Mouse (Mus musculus) limb, embryonic 11.5 days (tissue): ENCODE measurements at regions not wholly inside any gene's neighbourhood (a gene's known extent, or its start where the extent isn't known, plus 50 kb on each side); places are given as distances from the start of the nearest gene placed in this dataset.

Experiments used
- ATAC-seq: fragments of 200-750 bp; cut with Nextera tagmentation; 2 replicates; pipeline ENCODE4 v1.8.0; 2017; ENCODE audit warnings: low read depth; ENCODE audit not compliant: insufficient number of reproducible peaks, low FRiP score, low TSS enrichment
- DNase-seq: peaks from one replicate; pipeline ENCODE4 v3.0.0-alpha.2; 2015; ENCODE audit warnings: low spot score
- H3K27ac ChIP-seq: fragments of 300-500 bp; sonication (generic); replicated peaks from 2 replicates; pipeline ENCODE4 v1.5.1; 2014; ENCODE audit warnings: low read depth, mild to moderate bottlenecking, low read length
- H3K27me3 ChIP-seq: fragments of 300-500 bp; sonication (generic); 2 replicates; pipeline ENCODE4 v1.6.1; 2014; ENCODE audit warnings: mild to moderate bottlenecking, low read length, mixed read lengths; ENCODE audit not compliant: control insufficient read depth, insufficient read depth
- H3K36me3 ChIP-seq: fragments of 300-500 bp; sonication (generic); 2 replicates; pipeline ENCODE4 v1.6.1; 2014; ENCODE audit warnings: mild to moderate bottlenecking, low read length, moderate library complexity, mixed read lengths; ENCODE audit not compliant: control insufficient read depth, insufficient read depth
- H3K4me1 ChIP-seq: fragments of 300-500 bp; sonication (generic); 2 replicates; pipeline ENCODE4 v1.6.1; 2014; ENCODE audit warnings: low read length, mixed read lengths; ENCODE audit not compliant: control insufficient read depth, insufficient read depth
- H3K4me2 ChIP-seq: fragments of 300-500 bp; sonication (generic); 2 replicates; pipeline ENCODE4 v1.6.1; 2014; ENCODE audit warnings: low read depth, mild to moderate bottlenecking, moderate library complexity; ENCODE audit not compliant: severe bottlenecking
- H3K4me3 ChIP-seq: fragments of 300-500 bp; sonication (generic); 2 replicates; pipeline ENCODE4 v1.5.1; 2014; ENCODE audit warnings: low read depth, low read length
- H3K9ac ChIP-seq: fragments of 300-500 bp; sonication (generic); 2 replicates; pipeline ENCODE4 v1.6.1; 2014; ENCODE audit warnings: mild to moderate bottlenecking, low read length
- H3K9me3 ChIP-seq: fragments of 300-500 bp; sonication (generic); 2 replicates; pipeline ENCODE4 v1.6.1; 2016; ENCODE audit warnings: low read length; ENCODE audit not compliant: control insufficient read depth
- WGBS: fragments of 180-500 bp; shearing (Covaris S2); extraction: QIAGEN DNeasy Blood & Tissue Kit; methylation state at CpG from one replicate; pipeline ENCODE4 v1.1.7; 2014; 5-methylcytosine and 5-hydroxymethylcytosine counted together

GRCm38 (mm10) chr3:19430159-19430558, 198.3 kb downstream of the 1700064H15Rik start:
- WGBS: 86% methylated on average over 4 of the region's 4 CpGs
- H3K9ac ChIP-seq: no peak overlapping the region
- H3K4me2 ChIP-seq: no peak overlapping the region
- H3K36me3 ChIP-seq: no peaks in the 10 kb centered on the region
- ATAC-seq: no peak
- no peaks in the 10 kb centered on the region for H3K9me3 ChIP-seq
- H3K4me3 ChIP-seq: no peak overlapping the region
- DNase-seq: no peak
- H3K27me3 ChIP-seq: no peaks in the 10 kb centered on the region
- H3K4me1 ChIP-seq: no peaks in the 10 kb centered on the region
- no peak overlapping the region for H3K27ac ChIP-seq

DNA sequence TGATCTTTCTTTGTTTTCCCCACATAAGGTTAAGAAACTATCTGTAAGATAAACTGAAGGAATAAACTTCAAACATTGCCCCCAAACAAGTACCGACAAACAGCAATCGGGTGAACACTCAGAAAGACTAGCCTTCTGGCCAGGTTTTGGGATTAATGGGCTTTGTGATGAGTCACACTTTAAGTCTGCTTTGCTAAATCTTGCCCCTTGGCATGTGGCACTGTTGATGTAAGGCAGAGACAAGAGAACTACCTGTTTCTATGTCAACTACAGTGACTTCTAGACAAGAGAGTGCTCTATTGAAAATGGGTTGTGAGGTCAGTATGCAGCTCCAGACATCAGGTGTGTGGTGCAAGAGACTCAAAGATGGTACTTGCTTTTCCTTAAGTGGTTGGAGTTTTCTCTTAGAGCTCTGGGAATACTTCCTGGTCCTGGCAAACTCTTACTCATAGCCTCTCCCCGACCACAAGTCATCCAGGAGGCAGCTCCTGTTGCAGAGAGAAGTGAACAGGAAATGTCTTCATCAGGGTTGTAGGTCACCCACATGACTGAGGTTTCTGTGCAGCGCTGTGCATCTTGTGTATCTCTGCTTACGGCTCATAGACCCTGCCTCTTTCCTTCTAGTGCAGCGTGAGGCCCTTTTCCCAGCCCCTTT, 198.9 kb downstream of the 1700064H15Rik start:
- Histone ChIP-seq H3K36me3 (no peaks in the 10 kb centered on the region), H3K4me1 (no peaks in the 10 kb centered on the region), H3K9ac (no peak overlapping the region), H3K27me3 (no peaks in the 10 kb centered on the region), H3K4me3 (no peak overlapping the region), H3K4me2 (no peak overlapping the region), H3K9me3 (no peaks in the 10 kb centered on the region), H3K27ac (no peak overlapping the region)
- no peak for DNase-seq
- WGBS: 82% methylated on average over 6 of the region's 6 CpGs
- ATAC-seq: no peak

DNA sequence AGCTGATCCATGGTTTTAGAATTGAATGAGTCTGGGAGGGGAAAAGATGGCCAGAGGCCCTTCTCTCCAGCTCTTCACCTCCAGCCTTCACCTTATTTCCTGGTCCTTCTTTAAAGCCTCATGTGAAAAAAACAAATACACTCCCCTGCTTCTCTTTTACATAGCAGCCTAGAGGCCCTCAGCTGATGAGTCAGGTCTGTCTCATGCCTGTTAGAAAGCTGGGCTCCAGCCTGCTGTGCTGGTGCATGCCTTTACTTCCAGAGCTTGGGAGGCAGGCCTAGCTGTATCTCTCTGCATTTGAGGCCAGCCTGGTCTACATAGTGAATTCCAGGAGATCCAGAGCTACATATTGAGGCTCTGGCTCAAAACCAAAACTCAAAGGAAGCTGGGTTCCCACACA, 199.5 kb downstream of the 1700064H15Rik start:
- H3K9me3 ChIP-seq: no peaks in the 10 kb centered on the region
- DNase-seq (no peak), ATAC-seq (no peak)
- H3K27ac ChIP-seq: no peak overlapping the region
- H3K4me1 ChIP-seq: no peaks in the 10 kb centered on the region
- no peak overlapping the region for H3K9ac ChIP-seq
- H3K4me3 ChIP-seq: no peak overlapping the region
- no peak overlapping the region for H3K4me2 ChIP-seq
- H3K27me3 ChIP-seq: no peaks in the 10 kb centered on the region
- no peaks in the 10 kb centered on the region for H3K36me3 ChIP-seq

- Histone ChIP-seq H3K4me2 (no peak overlapping the region), H3K36me3 (no peaks in the 10 kb centered on the region), H3K4me1 (no peaks in the 10 kb centered on the region), H3K9me3 (no peaks in the 10 kb centered on the region), H3K9ac (no peak overlapping the region), H3K4me3 (no peak overlapping the region), H3K27ac (no peak overlapping the region), H3K27me3 (no peaks in the 10 kb centered on the region)
- WGBS: 69% methylated on average over 1 of the region's 1 CpGs
- ATAC-seq: 0 out of 2 replicates have a peak, but pooled peaks have one; percentile 35
- no peak for DNase-seq
Observed at GRCm38 (mm10) chr3:19426130-19426556, 202.3 kb downstream of the 1700064H15Rik start.

- 92% methylated on average over 1 of the region's 1 CpGs for WGBS
- Histone ChIP-seq H3K9me3 (no peaks in the 10 kb centered on the region), H3K4me2 (no peak overlapping the region), H3K9ac (no peak overlapping the region), H3K27ac (no peak overlapping the region), H3K27me3 (no peaks in the 10 kb centered on the region), H3K4me3 (no peak overlapping the region), H3K4me1 (no peaks in the 10 kb centered on the region), H3K36me3 (no peaks in the 10 kb centered on the region)
- DNase-seq: no peak
- ATAC-seq: no peak
Observed at GRCm38 (mm10) chr3:19425322-19425721, 203.2 kb downstream of the 1700064H15Rik start.

DNA sequence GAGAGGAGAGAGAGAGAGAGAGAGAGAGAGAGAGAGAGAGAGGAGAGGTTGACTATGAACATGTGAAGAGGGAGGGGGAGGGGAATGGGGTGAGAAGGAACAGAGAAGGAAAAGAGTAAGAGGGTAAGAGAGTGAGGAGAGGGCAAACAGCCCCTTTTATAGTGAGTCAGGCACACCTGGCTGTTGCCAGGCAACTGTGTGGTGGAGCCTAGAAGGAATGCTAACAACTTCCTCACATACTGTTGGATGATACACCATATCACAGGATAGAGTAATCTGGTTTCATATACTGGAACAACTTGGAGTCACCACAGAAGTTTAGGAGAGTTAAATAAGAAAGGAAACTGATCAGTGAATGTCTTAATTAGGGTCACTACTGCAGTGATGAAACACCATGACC, 204.1 kb downstream of the 1700064H15Rik start:
- no peak for ATAC-seq
- H3K27me3 ChIP-seq: no peaks in the 10 kb centered on the region
- no peaks in the 10 kb centered on the region for H3K36me3 ChIP-seq
- no peak overlapping the region for H3K4me3 ChIP-seq
- H3K9me3 ChIP-seq: no peaks in the 10 kb centered on the region
- DNase-seq: no peak
- no peak overlapping the region for H3K27ac ChIP-seq
- H3K4me2 ChIP-seq: no peak overlapping the region
- H3K9ac ChIP-seq: no peak overlapping the region
- H3K4me1 ChIP-seq: no peaks in the 10 kb centered on the region

- ATAC-seq (no peak), DNase-seq (no peak)
- Histone ChIP-seq H3K9ac (no peak overlapping the region), H3K4me2 (no peak overlapping the region), H3K4me1 (no peaks in the 10 kb centered on the region), H3K27ac (no peak overlapping the region), H3K36me3 (no peaks in the 10 kb centered on the region), H3K9me3 (no peaks in the 10 kb centered on the region), H3K4me3 (no peak overlapping the region), H3K27me3 (no peaks in the 10 kb centered on the region)
- 88% methylated on average over 1 of the region's 1 CpGs for WGBS
Observed at GRCm38 (mm10) chr3:19421430-19421944, 207.0 kb downstream of the 1700064H15Rik start.

DNA sequence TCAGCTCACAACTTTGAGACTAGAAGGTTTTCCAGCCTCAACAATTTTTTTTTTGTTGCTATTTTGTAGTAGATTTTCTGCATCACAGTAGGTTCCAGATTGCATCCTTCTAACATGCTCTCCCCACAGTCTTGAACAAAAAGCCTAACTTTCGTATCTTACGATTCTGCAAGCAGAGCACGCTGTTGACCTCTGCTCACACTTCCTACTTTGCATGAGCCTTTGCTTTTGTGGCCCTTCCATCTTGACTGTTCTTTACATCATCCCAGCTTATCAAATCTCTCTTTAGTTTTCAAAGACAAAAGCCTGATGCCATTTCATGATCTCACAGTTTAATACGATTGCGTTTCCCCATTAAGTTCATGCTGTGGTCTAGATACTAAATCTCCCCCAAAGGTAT, 207.6 kb downstream of the 1700064H15Rik start:
- Histone ChIP-seq H3K9me3 (no peaks in the 10 kb centered on the region), H3K4me2 (no peak overlapping the region), H3K27me3 (no peaks in the 10 kb centered on the region), H3K9ac (no peak overlapping the region), H3K4me3 (no peak overlapping the region), H3K36me3 (no peaks in the 10 kb centered on the region), H3K4me1 (no peaks in the 10 kb centered on the region), H3K27ac (no peak overlapping the region)
- 96% methylated on average over 5 of the region's 5 CpGs for WGBS
- ATAC-seq (no peak), DNase-seq (no peak)

DNA sequence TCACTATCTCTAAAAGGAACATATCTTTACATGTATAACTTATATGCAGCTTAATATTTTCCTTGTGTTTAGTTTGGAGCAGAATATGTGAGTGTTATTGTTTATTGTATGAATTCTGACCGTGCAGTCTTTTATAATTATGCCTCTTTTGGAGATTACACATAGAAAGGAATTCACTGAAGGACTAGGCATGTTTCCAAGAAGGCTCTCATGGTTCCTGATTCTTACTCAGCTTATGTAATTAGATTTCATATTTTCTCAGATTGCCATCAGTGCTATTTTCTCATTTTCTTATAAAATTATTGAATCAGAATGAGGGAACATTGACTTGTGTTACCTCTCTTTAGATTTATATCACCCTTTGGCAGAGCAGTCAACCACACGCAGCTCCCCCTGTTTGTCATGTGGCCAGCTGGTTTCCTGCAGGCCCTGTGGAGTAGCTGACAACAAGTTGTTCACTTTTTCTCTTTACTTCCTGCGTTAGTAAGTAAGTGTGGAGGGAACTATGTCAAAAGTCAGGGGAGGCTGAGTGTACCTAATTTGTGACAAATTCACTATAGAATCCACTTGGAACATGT, 217.4 kb downstream of the 1700064H15Rik start:
- Histone ChIP-seq H3K4me1 (no peaks in the 10 kb centered on the region), H3K36me3 (no peaks in the 10 kb centered on the region), H3K27ac (no peak overlapping the region), H3K4me2 (no peak overlapping the region), H3K9ac (no peak overlapping the region), H3K27me3 (no peaks in the 10 kb centered on the region), H3K4me3 (no peak overlapping the region), H3K9me3 (no peaks in the 10 kb centered on the region)
- DNase-seq (no peak), ATAC-seq (no peak)
- 59% methylated on average over 3 of the region's 3 CpGs for WGBS
